Mouse (Mus musculus) brain, embryonic 14.5 days (tissue): ENCODE data around the gene Crp.

ENCODE experiments used
- CTCF ChIP-seq: fragments of 200-500 bp; IDR thresholded peaks from 2 replicates; pipeline ENCODE4 v1.5.1; 2012; ENCODE audit warnings: inconsistent platforms, mild to moderate bottlenecking, moderate library complexity, borderline replicate concordance; ENCODE audit not compliant: insufficient read depth, insufficient read length; ENCODE audit errors: extremely low read depth
- POLR2A ChIP-seq: fragments of 200-500 bp; IDR thresholded peaks from 2 replicates; pipeline ENCODE4 v1.6.1; 2012; ENCODE audit warnings: mild to moderate bottlenecking, inconsistent platforms, borderline replicate concordance; ENCODE audit not compliant: poor library complexity, insufficient read depth, insufficient read length, severe bottlenecking; ENCODE audit errors: extremely low read depth

DNA sequence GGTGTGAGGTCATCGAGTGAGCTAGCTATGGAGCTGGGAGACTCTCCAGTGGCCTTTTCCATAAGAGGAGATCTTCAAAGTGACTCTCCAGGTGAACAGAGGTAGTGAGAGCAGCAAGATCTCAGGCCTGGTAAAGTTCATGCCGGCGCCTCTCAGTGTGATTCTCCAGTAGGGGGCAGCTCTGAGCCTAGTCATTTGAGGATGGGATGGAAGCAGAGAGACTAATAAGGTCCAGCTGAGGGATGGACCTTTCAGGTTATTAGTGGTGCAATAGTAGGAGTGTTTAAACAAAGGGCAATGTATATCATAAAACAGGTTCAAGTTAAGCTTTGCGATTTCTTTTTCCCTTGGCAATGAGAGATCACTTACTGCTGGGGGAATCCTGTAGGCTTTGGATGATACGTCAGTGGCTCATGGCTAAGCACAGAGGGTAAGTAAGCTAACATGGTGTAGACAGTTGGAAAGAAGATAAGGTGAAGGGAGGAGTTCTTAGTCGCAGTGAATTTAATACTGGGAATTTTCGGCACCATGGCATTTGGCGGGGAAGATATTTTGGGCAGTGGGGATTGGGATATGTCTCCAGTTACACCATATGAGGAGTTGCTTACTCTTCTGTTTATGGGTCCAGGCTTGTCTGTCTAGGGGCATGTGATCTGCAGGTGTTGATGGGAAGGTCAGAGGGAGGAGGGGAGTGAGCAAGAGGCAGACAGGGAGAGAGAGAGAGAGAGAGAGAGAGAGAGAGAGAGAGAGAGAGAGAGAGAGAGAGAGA lies 47.2 kb upstream of the Crp start:
- TF ChIP-seq POLR2A (no peak), CTCF (peak; percentile 49; the same call in 1 of the 2 replicates)
